Mouse (Mus musculus) adrenal gland, postnatal 0 days (tissue): Measurements from ENCODE around the gene Gzmk. TPM values are rescaled to one million over a fixed set of nuclear protein-coding genes. Genes with fewer than 3 reads are reported as not detected.

ENCODE experiments used
- polyA plus RNA-seq: library from polyadenylated mRNA; unstranded; fragments of >200 nt; fragmentation: Nextera tagmentation; extraction: Ambion mirVana; gene quantifications from 2 replicates; pipeline ENCODE4 v1.2.1, GENCODE M21; 2015

Gene Gzmk
- not detected in 2 replicates for polyA plus RNA-seq

DNA sequence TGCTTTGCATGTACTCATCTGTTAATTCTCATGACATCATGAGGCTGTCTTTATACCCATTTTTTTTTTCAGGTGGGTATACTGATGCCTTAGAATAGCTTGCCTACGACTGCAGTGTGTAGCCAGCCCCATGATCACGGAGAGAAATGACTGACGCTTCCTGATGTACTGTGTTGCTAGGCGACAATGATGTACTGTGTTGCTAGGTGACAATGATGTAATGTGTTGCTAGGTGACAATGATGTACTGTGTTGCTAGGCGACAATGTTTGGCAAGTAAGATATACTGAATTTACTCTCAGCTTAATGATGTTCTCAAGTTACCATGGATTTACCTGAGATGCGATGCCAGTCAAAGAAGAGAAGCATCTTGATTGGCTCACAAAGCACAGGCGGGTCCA is at the start of gene Gzmk:
Gene Gzmk (minus strand): TSS at position 98 of the 400 bp plus-strand sequence.

GRCm38 (mm10) chr13:113209624-113210023 is 16.1 kb downstream of the Gzmk start, which contains the start of gene Esm1:
Gene Esm1, plus strand, starts transcription at chr13:113209659.

Other genes starting within 250 kb of the Gzmk start
- gene Ccno, start 238.1 kb downstream of the Gzmk start, polyA plus RNA-seq: 0.60 and 1.8 TPM in 2 replicates
- not detected in 2 replicates for gene Mcidas, start 232.1 kb downstream of the Gzmk start, polyA plus RNA-seq
- 0.11 TPM in 1 of 2 replicates, not detected in the other for gene Cdc20b, start 190.8 kb downstream of the Gzmk start, polyA plus RNA-seq
- 234 and 411 TPM in 2 replicates for gene Gpx8, start 179.5 kb downstream of the Gzmk start, polyA plus RNA-seq
- gene Gzma, start 124.9 kb downstream of the Gzmk start, polyA plus RNA-seq: 6.8 and 10.1 TPM in 2 replicates
- 3.9 and 16.0 TPM in 2 replicates for gene Esm1, start 16.2 kb downstream of the Gzmk start, polyA plus RNA-seq
- 0.97 and 1.1 TPM in 2 replicates for gene BC067074, start 67.3 kb upstream of the Gzmk start, polyA plus RNA-seq